Mouse (Mus musculus) kidney, embryonic 16.5 days (tissue): ENCODE measurements around the gene Gm17124. TPM values are rescaled to one million over a fixed set of nuclear protein-coding genes. Genes with fewer than 3 reads are reported as not detected.
"Not testable (repeated sequence)": the region's sequence is repeated elsewhere in the genome, so short reads cannot be mapped to it uniquely, and the experiment has no call there.

Source experiments
- ATAC-seq: fragments of 200-750 bp; cut with Nextera tagmentation; 2 replicates; pipeline ENCODE4 v1.8.0; 2017; ENCODE audit warnings: moderate TSS enrichment; ENCODE audit not compliant: low FRiP score, low TSS enrichment
- H3K27ac ChIP-seq: fragments of 300-500 bp; sonication (generic); 2 replicates; pipeline ENCODE4 v1.5.1; 2014; ENCODE audit warnings: low read length
- H3K27me3 ChIP-seq: fragments of 300-500 bp; sonication (generic); 2 replicates; pipeline ENCODE4 v1.6.1; 2014; ENCODE audit warnings: low read length, control low read depth, mixed read lengths; ENCODE audit not compliant: insufficient read depth
- H3K36me3 ChIP-seq: fragments of 300-500 bp; sonication (generic); 2 replicates; pipeline ENCODE4 v1.6.1; 2014; ENCODE audit warnings: low read length, control low read depth, mixed read lengths; ENCODE audit not compliant: insufficient read depth
- H3K4me1 ChIP-seq: fragments of 300-500 bp; sonication (generic); 2 replicates; pipeline ENCODE4 v1.6.1; 2014; ENCODE audit warnings: low read length, control low read depth, mixed read lengths; ENCODE audit not compliant: insufficient read depth
- H3K4me2 ChIP-seq: fragments of 300-500 bp; sonication (generic); replicated peaks from 2 replicates; pipeline ENCODE4 v1.6.1; 2014; ENCODE audit warnings: low read depth, low read length
- H3K4me3 ChIP-seq: fragments of 300-500 bp; sonication (generic); 2 replicates; pipeline ENCODE4 v1.5.1; 2014; ENCODE audit warnings: mild to moderate bottlenecking, low read length
- H3K9ac ChIP-seq: fragments of 300-500 bp; sonication (generic); replicated peaks from 2 replicates; pipeline ENCODE4 v1.6.1; 2014; ENCODE audit warnings: low read length
- H3K9me3 ChIP-seq: fragments of 300-500 bp; sonication (generic); 2 replicates; pipeline ENCODE4 v1.6.1; 2016; ENCODE audit warnings: low read length, control low read depth
- WGBS: fragments of 180-500 bp; shearing (Covaris S2); extraction: QIAGEN DNeasy Blood & Tissue Kit; methylation state at CpG from one replicate; pipeline ENCODE4 v1.1.7; 2014; 5-methylcytosine and 5-hydroxymethylcytosine counted together
- microRNA-seq: library from miRNA; unstranded; fragments of <30 nt; microRNA quantifications from one replicate; pipeline ENCODE4, GENCODE M21; 2016
- polyA plus RNA-seq: library from polyadenylated mRNA; unstranded; fragments of >200 nt; fragmentation: Nextera tagmentation; extraction: Ambion mirVana; gene quantifications from 2 replicates; pipeline ENCODE4 v1.2.1, GENCODE M21; 2015

The Gm17124 gene
- polyA plus RNA-seq = not detected in 2 replicates

DNA sequence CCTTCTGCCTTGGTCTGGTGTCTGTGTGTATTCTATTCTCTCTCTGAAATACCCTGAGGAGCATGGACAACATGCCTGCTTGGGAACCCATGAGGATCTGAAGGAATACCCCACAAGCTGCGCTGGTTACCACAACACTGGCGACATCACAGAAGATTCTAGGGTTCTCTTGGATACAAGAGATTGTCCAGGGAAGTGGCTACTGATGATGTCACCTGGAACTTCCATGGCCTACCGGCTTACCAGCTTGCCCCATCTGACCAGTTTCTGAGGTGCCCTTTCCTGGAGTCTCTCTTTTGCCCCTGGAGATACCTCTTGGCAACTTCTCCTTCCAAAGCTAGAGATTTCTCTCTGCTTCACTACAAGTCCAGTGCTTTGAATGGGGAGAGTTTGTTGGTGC, at the start of gene Gm17124:
Gene Gm17124 (minus strand): TSS at position 101 of the 400 bp plus-strand sequence.
- WGBS = no CpG with 5 or more reads among the region's 3 CpGs
- not testable (repeated sequence) for ATAC-seq, H3K9ac ChIP-seq, H3K27me3 ChIP-seq, H3K27ac ChIP-seq, H3K9me3 ChIP-seq, H3K36me3 ChIP-seq, H3K4me2 ChIP-seq, H3K4me3 ChIP-seq, H3K4me1 ChIP-seq

DNA sequence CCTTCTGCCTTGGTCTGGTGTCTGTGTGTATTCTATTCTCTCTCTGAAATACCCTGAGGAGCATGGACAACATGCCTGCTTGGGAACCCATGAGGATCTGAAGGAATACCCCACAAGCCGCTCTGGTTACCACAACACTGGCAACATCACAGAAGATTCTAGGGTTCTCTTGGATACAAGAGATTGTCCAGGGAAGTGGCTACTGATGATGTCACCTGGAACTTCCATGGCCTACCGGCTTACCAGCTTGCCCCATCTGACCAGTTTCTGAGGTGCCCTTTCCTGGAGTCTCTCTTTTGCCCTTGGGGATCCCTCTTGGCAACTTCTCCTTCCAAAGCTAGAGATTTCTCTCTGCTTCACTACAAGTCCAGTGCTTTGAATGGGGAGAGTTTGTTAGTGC, 42.1 kb upstream of the Gm17124 start, which contains the start of gene Gm3633:
Gene Gm3633 (minus strand): TSS at position 101 of the 400 bp plus-strand sequence.
- no CpG with 5 or more reads among the region's 2 CpGs for WGBS
- H3K4me3 ChIP-seq, H3K4me2 ChIP-seq, H3K27ac ChIP-seq, H3K36me3 ChIP-seq, ATAC-seq, H3K9ac ChIP-seq, H3K4me1 ChIP-seq, H3K27me3 ChIP-seq, H3K9me3 ChIP-seq: not testable (repeated sequence)

Small RNA genes lying within 50 kb of the gene (microRNA-seq; reads per million reads assigned to microRNA genes)
- gene Gm23620 (not detected), gene Gm25228 (not detected)

Other genes with a start within 250 kb of the Gm17124 start
- gene Gm8005, start 160.2 kb downstream of the Gm17124 start, polyA plus RNA-seq = not detected in 2 replicates
- gene Gm8011, start 136.0 kb downstream of the Gm17124 start, polyA plus RNA-seq = not detected in 2 replicates
- gene Gm8020, start 97.5 kb downstream of the Gm17124 start, polyA plus RNA-seq = not detected in 2 replicates
- gene Gm8024, start 75.6 kb downstream of the Gm17124 start, polyA plus RNA-seq = not detected in 2 replicates
- not detected in 2 replicates for gene Gm3633, start 42.0 kb upstream of the Gm17124 start, polyA plus RNA-seq
- not detected in 2 replicates for gene Gm10378, start 56.1 kb upstream of the Gm17124 start, polyA plus RNA-seq
- gene Gm3015, start 168.9 kb upstream of the Gm17124 start, polyA plus RNA-seq = not detected in 2 replicates
- gene Gm10377, start 198.1 kb upstream of the Gm17124 start, polyA plus RNA-seq = not detected in 2 replicates